Mouse (Mus musculus) gonadal fat pad, adult 2 months (tissue): Measurements from ENCODE around the gene Gapdh. TPM values are rescaled to one million over a fixed set of nuclear protein-coding genes. Genes with fewer than 3 reads are reported as not detected.

ENCODE experiments used
- polyA plus RNA-seq: library from polyadenylated mRNA; depleted of rRNA; stranded (reverse); fragments of >200 nt; gene quantifications from 2 replicates; pipeline ENCODE4 v1.2.3, GENCODE M21; 2012; rRNA removed

Gapdh gene
- polyA plus RNA-seq, 1 experiment: 3,359 TPM

Other genes starting within 250 kb of the Gapdh start
- gene Ptms, start 246.4 kb downstream of the Gapdh start, polyA plus RNA-seq: 811 and 1,192 TPM in 2 replicates
- gene Mlf2, start 235.1 kb downstream of the Gapdh start, polyA plus RNA-seq: 363 and 367 TPM in 2 replicates
- 180 and 195 TPM in 2 replicates for gene Cops7a, start 200.9 kb downstream of the Gapdh start, polyA plus RNA-seq
- gene Pianp, start 169.8 kb downstream of the Gapdh start, polyA plus RNA-seq: 1.3 and 2.0 TPM in 2 replicates
- 41.9 and 45.0 TPM in 2 replicates for gene Zfp384, start 157.3 kb downstream of the Gapdh start, polyA plus RNA-seq
- gene Ing4, start 126.7 kb downstream of the Gapdh start, polyA plus RNA-seq: 43.6 and 59.6 TPM in 2 replicates
- gene Acrbp, start 116.8 kb downstream of the Gapdh start, polyA plus RNA-seq: 16.2 and 18.2 TPM in 2 replicates
- 5.3 and 5.7 TPM in 2 replicates for gene Lpar5, start 98.5 kb downstream of the Gapdh start, polyA plus RNA-seq
- gene Chd4, start 70.5 kb downstream of the Gapdh start, polyA plus RNA-seq: 50.4 and 165 TPM in 2 replicates
- gene Nop2, start 34.6 kb downstream of the Gapdh start, polyA plus RNA-seq: 13.3 and 14.0 TPM in 2 replicates
- gene Iffo1, start 21.2 kb downstream of the Gapdh start, polyA plus RNA-seq: 20.9 and 21.5 TPM in 2 replicates
- gene Ncapd2, start 25.2 kb upstream of the Gapdh start, polyA plus RNA-seq: 21.6 and 26.7 TPM in 2 replicates
- gene Mrpl51, start 25.3 kb upstream of the Gapdh start, polyA plus RNA-seq: 85.6 and 88.7 TPM in 2 replicates
- 39.4 and 41.8 TPM in 2 replicates for gene Vamp1, start 49.1 kb upstream of the Gapdh start, polyA plus RNA-seq
- 21.7 and 26.6 TPM in 2 replicates for gene Tapbpl, start 65.4 kb upstream of the Gapdh start, polyA plus RNA-seq
- gene Cd27, start 70.5 kb upstream of the Gapdh start, polyA plus RNA-seq: 1.0 and 1.7 TPM in 2 replicates
- 2.7 and 7.9 TPM in 2 replicates for gene Tuba3a, start 119.6 kb upstream of the Gapdh start, polyA plus RNA-seq
- gene Ltbr, start 147.4 kb upstream of the Gapdh start, polyA plus RNA-seq: 91.9 and 95.1 TPM in 2 replicates
- 25.9 and 40.7 TPM in 2 replicates for gene Scnn1a, start 154.2 kb upstream of the Gapdh start, polyA plus RNA-seq
- gene Tnfrsf1a, start 182.9 kb upstream of the Gapdh start, polyA plus RNA-seq: 150 and 179 TPM in 2 replicates
- gene Plekhg6, start 214.3 kb upstream of the Gapdh start, polyA plus RNA-seq: 2.1 and 2.8 TPM in 2 replicates